Mouse (Mus musculus) CH12.LX (cell line): ENCODE results near the gene Sfmbt1.

ENCODE experiments used
- CTCF ChIP-seq, 2 experiments: IDR thresholded peaks in 1 of 2; conservative IDR thresholded peaks in 1 of 2; 2 replicates each; pipeline ENCODE4 v1.5.1; 2011 to 2012; ENCODE audit warnings: low read depth in 2 of 2, low read length in 2 of 2, improper control_type of control experiment in 1 of 2, inconsistent platforms in 1 of 2, mild to moderate bottlenecking in 1 of 2, moderate library complexity in 1 of 2
- JUN ChIP-seq: IDR thresholded peaks from 2 replicates; pipeline ENCODE4 v1.6.1; 2011; ENCODE audit warnings: low read depth, mild to moderate bottlenecking, low read length, improper control_type of control experiment, moderate library complexity; ENCODE audit not compliant: insufficient read depth
- POLR2A ChIP-seq: IDR thresholded peaks from 2 replicates; pipeline ENCODE4 v1.6.1; 2011; ENCODE audit warnings: low read depth, mild to moderate bottlenecking, improper control_type of control experiment, low read length
- RAD21 ChIP-seq: IDR thresholded peaks from 2 replicates; pipeline ENCODE4 v1.6.1; 2011; ENCODE audit warnings: low read depth, mild to moderate bottlenecking, low read length, improper control_type of control experiment, moderate library complexity

- TF ChIP-seq CTCF (conservative IDR thresholded peaks at IDR 0.05 in 1 of 2, IDR thresholded peaks at IDR 0.05 in 1 of 2; ENCODE audit: low read depth in 2 of 2, low read length in 2 of 2) (no peak), RAD21 (no peak), POLR2A (peak; percentile 66), JUN (no peak)
Measured at GRCm38 (mm10) chr14:30715618-30716050, 985 bp downstream of the Sfmbt1 start.
